Mouse (Mus musculus) forebrain, embryonic 16.5 days (tissue): ENCODE measurements around the gene Prpf4b. TPM values are rescaled to one million over a fixed set of nuclear protein-coding genes. Genes with fewer than 3 reads are reported as not detected.
"Not testable (repeated sequence)": the region's sequence is repeated elsewhere in the genome, so short reads cannot be mapped to it uniquely, and the experiment has no call there.

ENCODE experiments used
- ATAC-seq: fragments of 200-750 bp; cut with Nextera tagmentation; 2 replicates; pipeline ENCODE4 v1.8.0; 2017; ENCODE audit warnings: mild to moderate bottlenecking, moderate library complexity
- H3K27ac ChIP-seq: fragments of 300-500 bp; sonication (generic); 2 replicates; pipeline ENCODE4 v1.5.1; 2014; ENCODE audit warnings: low read length, control low read depth
- H3K27me3 ChIP-seq: fragments of 300-500 bp; sonication (generic); replicated peaks from 2 replicates; pipeline ENCODE4 v1.6.1; 2014; ENCODE audit warnings: low read length; ENCODE audit not compliant: control insufficient read depth, insufficient read depth
- H3K36me3 ChIP-seq: fragments of 300-500 bp; sonication (generic); 2 replicates; pipeline ENCODE4 v1.6.1; 2014; ENCODE audit not compliant: control insufficient read depth, insufficient read depth
- H3K4me1 ChIP-seq: fragments of 300-500 bp; sonication (generic); replicated peaks from 2 replicates; pipeline ENCODE4 v1.6.1; 2014; ENCODE audit warnings: low read length; ENCODE audit not compliant: control insufficient read depth, insufficient read depth
- H3K4me2 ChIP-seq: fragments of 300-500 bp; sonication (generic); 2 replicates; pipeline ENCODE4 v1.6.1; 2014; ENCODE audit warnings: mild to moderate bottlenecking, low read length, control low read depth
- H3K4me3 ChIP-seq: fragments of 300-500 bp; sonication (generic); replicated peaks from 2 replicates; pipeline ENCODE4 v1.5.1; 2014; ENCODE audit warnings: mild to moderate bottlenecking, low read length, control low read depth
- H3K9ac ChIP-seq: fragments of 300-500 bp; sonication (generic); replicated peaks from 2 replicates; pipeline ENCODE4 v1.6.1; 2014; ENCODE audit warnings: low read depth, low read length, control low read depth
- H3K9me3 ChIP-seq: fragments of 300-500 bp; sonication (generic); 2 replicates; pipeline ENCODE4 v1.6.1; 2016; ENCODE audit warnings: low read length; ENCODE audit not compliant: control insufficient read depth
- WGBS: fragments of 180-500 bp; shearing (Covaris S2); extraction: QIAGEN DNeasy Blood & Tissue Kit; methylation state at CpG from one replicate; pipeline ENCODE4 v1.1.7; 2014; 5-methylcytosine and 5-hydroxymethylcytosine counted together
- polyA plus RNA-seq: library from polyadenylated mRNA; unstranded; fragments of >200 nt; fragmentation: Nextera tagmentation; extraction: Ambion mirVana; gene quantifications from 2 replicates; pipeline ENCODE4 v1.2.1, GENCODE M21; 2015

Prpf4b gene
- polyA plus RNA-seq, 1 experiment from 2014 or later, result 65.8 TPM

- Histone ChIP-seq H3K9ac (no peak overlapping the region; the same call in 1 of the 2 replicates), H3K27me3 (no peaks in the 10 kb centered on the region), H3K36me3 (no peaks in the 10 kb centered on the region), H3K4me2 (peak overlapping the region; percentile 29), H3K9me3 (no peaks in the 10 kb centered on the region), H3K4me1 (no peaks in the 10 kb centered on the region), H3K4me3 (peak overlapping the region; percentile 6), H3K27ac (no peak overlapping the region)
- no peak for ATAC-seq
- 38% methylated on average over 37 of the region's 37 CpGs for WGBS
Measured at GRCm38 (mm10) chr13:34916520-34917167, 41.5 kb downstream of the Prpf4b start.

- H3K36me3 ChIP-seq, result no peaks in the 10 kb centered on the region
Measured at GRCm38 (mm10) chr13:34924210-34924609, 49.1 kb downstream of the Prpf4b start, which contains the start of the genes Fam217a and 4933417A18Rik. Gene Fam217a, minus strand, starts transcription at chr13:34924310. Gene 4933417A18Rik, plus strand, starts transcription at chr13:34924409.

DNA sequence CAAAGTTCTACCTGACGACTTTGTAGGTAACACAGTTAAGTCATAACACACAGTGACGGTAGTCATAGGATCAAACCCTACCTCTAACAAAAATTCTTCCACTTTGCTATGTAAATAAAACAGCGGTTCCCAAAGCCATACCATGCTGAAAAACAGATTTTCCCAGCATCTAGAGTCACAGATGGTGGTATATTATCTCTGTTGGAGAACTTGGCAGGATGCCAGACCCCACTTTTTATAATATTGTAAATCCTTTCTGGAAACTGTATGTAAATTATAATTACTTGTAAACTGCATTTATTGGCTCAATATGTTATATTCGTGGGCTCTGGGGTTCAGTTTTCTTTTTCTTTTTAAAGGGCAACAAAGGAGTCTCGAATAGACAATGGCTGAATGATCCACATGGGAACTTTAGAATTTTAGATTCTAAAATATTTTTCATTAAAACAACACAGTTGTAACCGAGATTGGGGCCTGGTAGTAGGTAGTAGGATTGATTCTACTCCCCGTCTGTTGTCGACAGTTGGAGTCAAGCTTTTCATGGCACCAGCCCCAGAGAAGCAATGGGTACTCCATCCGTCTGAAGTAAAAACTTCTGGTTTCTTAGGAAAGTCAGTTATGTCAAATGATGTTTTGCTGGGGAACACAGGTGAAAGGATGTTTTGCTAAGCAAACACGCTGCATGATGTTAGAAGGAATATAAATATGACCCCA lies 60.0 kb downstream of the Prpf4b start:
- H3K36me3 ChIP-seq, result no peaks in the 10 kb centered on the region
- ATAC-seq, result peak; percentile 81
- no peak overlapping the region for H3K9ac ChIP-seq
- H3K4me1 ChIP-seq, result no peaks in the 10 kb centered on the region; the same call in 1 of the 2 replicates
- no peaks in the 10 kb centered on the region for H3K27me3 ChIP-seq
- H3K4me3 ChIP-seq, result no peak overlapping the region
- no peaks in the 10 kb centered on the region for H3K9me3 ChIP-seq
- H3K27ac ChIP-seq, result no peak overlapping the region
- WGBS, result 47% methylated on average over 10 of the region's 10 CpGs
- no peak overlapping the region for H3K4me2 ChIP-seq

More at GRCm38 (mm10) chr13:34924210-34924609, 49.1 kb downstream of the Prpf4b start, which contains the start of the genes Fam217a and 4933417A18Rik:
- Histone ChIP-seq H3K27me3 (no peaks in the 10 kb centered on the region), H3K4me3 (no peak within 1 kb of the TSS), H3K9me3 (no peaks in the 10 kb centered on the region), H3K27ac (no peak within 1 kb of the TSS), H3K4me2 (no peak within 1 kb of the TSS), H3K9ac (no peak within 1 kb of the TSS), H3K4me1 (no peaks in the 10 kb centered on the region)
- no peak for ATAC-seq
- WGBS, result 82% methylated on average over 4 of the region's 4 CpGs

DNA sequence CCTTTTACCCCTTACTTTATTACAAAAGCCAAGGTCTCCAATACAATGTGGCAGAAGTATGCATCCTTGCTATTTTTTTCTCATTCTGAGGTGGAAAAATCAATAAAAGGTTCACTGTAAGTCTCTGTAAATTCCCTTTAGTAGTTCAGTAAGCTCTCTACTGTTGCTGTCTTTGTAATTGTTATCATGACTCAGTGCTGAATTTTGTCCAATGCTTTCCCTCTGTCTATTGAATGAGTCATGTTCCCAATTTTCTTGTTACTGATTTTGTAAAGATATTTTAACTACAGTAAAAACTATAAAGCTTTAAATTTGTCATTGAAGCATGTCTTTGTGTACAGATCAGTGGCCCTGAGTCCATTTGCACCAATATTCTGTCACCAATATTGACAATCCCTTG lies 67.3 kb downstream of the Prpf4b start:
- Histone ChIP-seq H3K4me1 (no peaks in the 10 kb centered on the region), H3K36me3 (no peaks in the 10 kb centered on the region), H3K4me2 (no peak overlapping the region), H3K27ac (no peak overlapping the region), H3K9me3 (no peaks in the 10 kb centered on the region), H3K4me3 (no peak overlapping the region), H3K27me3 (no peaks in the 10 kb centered on the region), H3K9ac (no peak overlapping the region)
- ATAC-seq, result no peak

DNA sequence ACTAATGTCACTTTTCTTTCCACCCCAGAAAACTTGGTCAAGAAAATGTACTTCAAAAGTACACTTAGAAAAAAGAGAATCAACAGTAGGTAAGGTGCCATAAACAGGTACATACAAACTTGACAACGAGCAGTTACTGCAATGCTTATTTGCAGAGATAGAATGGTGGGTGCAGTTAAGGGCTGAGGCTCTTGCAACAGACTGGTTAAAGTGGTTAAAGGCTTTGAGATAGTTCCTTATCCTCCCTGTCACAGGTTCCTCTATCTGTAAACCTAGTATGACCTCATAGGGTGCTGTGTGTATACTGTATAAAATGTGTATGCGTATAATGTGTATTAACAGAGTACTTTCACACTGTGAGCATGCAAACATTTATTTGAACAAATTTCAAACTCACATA lies 76.3 kb downstream of the Prpf4b start:
- not testable (repeated sequence) for H3K36me3 ChIP-seq, H3K4me1 ChIP-seq, H3K27ac ChIP-seq, H3K9ac ChIP-seq, ATAC-seq, H3K4me2 ChIP-seq, H3K27me3 ChIP-seq, H3K9me3 ChIP-seq, H3K4me3 ChIP-seq
- WGBS, result 95% methylated on average over 2 of the region's 2 CpGs

Other genes with a start within 250 kb of the Prpf4b start
- gene Pxdc1, start 221.8 kb upstream of the Prpf4b start, polyA plus RNA-seq, result 5.2 and 10.0 TPM in 2 replicates
- not detected in 2 replicates for gene Fam50b, start 140.5 kb upstream of the Prpf4b start, polyA plus RNA-seq
- 0.30 and 0.65 TPM in 2 replicates for gene Fam217a, start 49.0 kb downstream of the Prpf4b start, polyA plus RNA-seq
- gene 4933417A18Rik, start 49.1 kb downstream of the Prpf4b start, polyA plus RNA-seq, result not detected in 2 replicates
- gene Eci3, start 88.5 kb downstream of the Prpf4b start, polyA plus RNA-seq, result 0.42 TPM in 1 of 2 replicates, not detected in the other
- gene Eci2, start 151.8 kb downstream of the Prpf4b start, polyA plus RNA-seq, result 112 and 126 TPM in 2 replicates